In the genomic region with DNA sequence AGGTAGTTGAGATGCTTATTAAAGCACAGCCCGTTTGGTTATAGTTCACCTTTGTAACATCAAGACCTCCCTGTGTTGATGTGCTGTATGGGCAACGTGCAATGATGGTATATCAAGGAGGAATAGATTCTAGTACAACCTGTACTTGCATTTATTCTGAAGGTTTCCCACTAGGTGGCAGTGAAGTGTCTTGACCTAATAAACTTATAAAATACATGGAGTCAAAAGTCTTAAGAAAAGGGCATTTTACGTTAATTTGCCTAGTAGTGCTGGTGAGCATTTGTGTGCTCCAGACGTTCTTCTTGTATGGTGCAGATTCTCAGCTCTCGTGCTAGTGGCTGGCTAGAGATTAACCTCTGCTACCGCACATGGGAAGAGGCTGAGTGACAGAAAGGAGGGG, we compare ENCODE assay signal across 10 mouse cellular contexts.
A peak's percentile ranks its signal among the peaks of the same experiment; 100 is the strongest.
DNase-seq lines count a peak whose midpoint lies in the region; ATAC-seq and TF ChIP-seq lines count a peak whose summit lies in the region.
"Had no signal": no experiment of that assay in that cellular context is flagged by ENCODE, and none has a peak within 500 bp of the region (broad histone marks: within the 10 kb centered on the region; RNA-seq: fewer than 3 reads in every experiment).

No protein-coding gene starts in this region.

- no peak for ATAC-seq in forebrain, embryonic 14.5 days
- ATAC-seq in forebrain, embryonic 16.5 days = no peak
- ATAC-seq in kidney, embryonic 15.5 days (replicated peaks; ENCODE audit: low FRiP score) = no peak

- H3K79me2 ChIP-seq in liver, adult 2 months (ENCODE audit: control insufficient read depth, insufficient read depth, low read length) = no peaks in the 10 kb centered on the region

- intact Hi-C loops in left cerebral cortex, postnatal 4 days (cut with DNase I) = no loop called here

- no peak overlapping the region for H3K4me3 ChIP-seq in forebrain, embryonic 14.5 days (ENCODE audit: low read depth, low read length)
- H3K4me3 ChIP-seq in forebrain, embryonic 16.5 days (replicated peaks; ENCODE audit: low read length) = no peak overlapping the region
- H3K4me3 ChIP-seq in liver, adult 2 months (ENCODE audit: insufficient read depth, low read depth, low read length) = no peak overlapping the region
- no peak overlapping the region for H3K4me3 ChIP-seq in kidney, embryonic 15.5 days (replicated peaks)
- H3K4me3 ChIP-seq: hindbrain, embryonic 12.5 days had no signal

- no peak overlapping the region for H3K9ac ChIP-seq in forebrain, embryonic 14.5 days (ENCODE audit: low read length)
- H3K9ac ChIP-seq in forebrain, embryonic 16.5 days (replicated peaks; ENCODE audit: low read depth, low read length) = no peak overlapping the region
- H3K9ac ChIP-seq in liver, adult 2 months (ENCODE audit: low read depth, low read length) = no peak overlapping the region
- no peak overlapping the region for H3K9ac ChIP-seq in kidney, embryonic 15.5 days
- H3K9ac ChIP-seq: hindbrain, embryonic 12.5 days; liver, embryonic 14.5 days had no signal

- no peak overlapping the region for H3K4me2 ChIP-seq in forebrain, embryonic 14.5 days (ENCODE audit: low read length)
- H3K4me2 ChIP-seq in forebrain, embryonic 16.5 days (ENCODE audit: low read length) = no peak overlapping the region
- no peak overlapping the region for H3K4me2 ChIP-seq in kidney, embryonic 15.5 days
- H3K4me2 ChIP-seq: hindbrain, embryonic 12.5 days had no signal

- H3K9me3 ChIP-seq in forebrain, embryonic 14.5 days (replicated peaks; ENCODE audit: control insufficient read depth, low read length) = no peaks in the 10 kb centered on the region
- H3K9me3 ChIP-seq in forebrain, embryonic 16.5 days (ENCODE audit: control insufficient read depth, low read length) = no peaks in the 10 kb centered on the region
- no peaks in the 10 kb centered on the region for H3K9me3 ChIP-seq in kidney, embryonic 15.5 days (replicated peaks)
- H3K9me3 ChIP-seq: hindbrain, embryonic 12.5 days had no signal

- H3K4me1 ChIP-seq in forebrain, embryonic 14.5 days (ENCODE audit: control insufficient read depth, insufficient read depth, low read length) = no peaks in the 10 kb centered on the region
- H3K4me1 ChIP-seq in forebrain, embryonic 16.5 days (replicated peaks; ENCODE audit: control insufficient read depth, insufficient read depth, low read length) = peaks cover 2% of the 10 kb centered on the region; the same call in 1 of the 2 replicates
- H3K4me1 ChIP-seq in liver, adult 2 months (ENCODE audit: control insufficient read depth, insufficient read depth, low read length) = peaks cover 3% of the 10 kb centered on the region; the same call in 1 of the 2 replicates
- H3K4me1 ChIP-seq in kidney, embryonic 15.5 days = 0 out of 2 replicates have a peak, but pooled peaks cover 7% of the 10 kb centered on the region
- H3K4me1 ChIP-seq: hindbrain, embryonic 12.5 days had no signal

- no peak overlapping the region for H3K27ac ChIP-seq in forebrain, embryonic 14.5 days (ENCODE audit: low read depth, low read length)
- no peak overlapping the region for H3K27ac ChIP-seq in forebrain, embryonic 16.5 days (ENCODE audit: low read length)
- no peak overlapping the region for H3K27ac ChIP-seq in liver, adult 2 months (replicated peaks; ENCODE audit: insufficient read depth, low read depth, low read length)
- H3K27ac ChIP-seq in kidney, embryonic 15.5 days = no peak overlapping the region
- H3K27ac ChIP-seq: hindbrain, embryonic 12.5 days; liver, embryonic 14.5 days had no signal

- H3K36me3 ChIP-seq in forebrain, embryonic 14.5 days (ENCODE audit: control insufficient read depth, insufficient read depth, low read length) = no peaks in the 10 kb centered on the region
- no peaks in the 10 kb centered on the region for H3K36me3 ChIP-seq in forebrain, embryonic 16.5 days (ENCODE audit: control insufficient read depth, insufficient read depth)
- H3K36me3 ChIP-seq in liver, adult 2 months (ENCODE audit: control insufficient read depth, insufficient read depth, low read length) = no peaks in the 10 kb centered on the region
- H3K36me3 ChIP-seq in kidney, embryonic 15.5 days = no peaks in the 10 kb centered on the region
- H3K36me3 ChIP-seq: hindbrain, embryonic 12.5 days had no signal

- H3K27me3 ChIP-seq in forebrain, embryonic 14.5 days (replicated peaks; ENCODE audit: control insufficient read depth, insufficient read depth, low read length) = no peaks in the 10 kb centered on the region
- H3K27me3 ChIP-seq in forebrain, embryonic 16.5 days (replicated peaks; ENCODE audit: control insufficient read depth, insufficient read depth, low read length) = no peaks in the 10 kb centered on the region
- no peaks in the 10 kb centered on the region for H3K27me3 ChIP-seq in liver, adult 2 months (ENCODE audit: control insufficient read depth, insufficient read depth, low read length)
- H3K27me3 ChIP-seq in kidney, embryonic 15.5 days = 0 out of 2 replicates have a peak, but pooled peaks cover 13% of the 10 kb centered on the region
- H3K27me3 ChIP-seq: hindbrain, embryonic 12.5 days had no signal

- peak; percentile 6; the same call in 1 of the 2 replicates for TF ChIP-seq CTCF in liver, adult 2 months (IDR thresholded peaks at IDR 0.05; ENCODE audit: low read depth, low read length)

- no peak for TF ChIP-seq POLR2A in liver, adult 2 months (IDR thresholded peaks at IDR 0.05; ENCODE audit: extremely low read depth, insufficient read depth, low read length)

- WGBS in forebrain, embryonic 14.5 days = 84% methylated on average over 6 of the region's 6 CpGs
- 77% methylated on average over 6 of the region's 6 CpGs for WGBS in forebrain, embryonic 16.5 days
- WGBS in liver, adult 2 months = 69% methylated on average over 6 of the region's 6 CpGs
- WGBS in kidney, embryonic 15.5 days = 69% methylated on average over 6 of the region's 6 CpGs

- DNase-seq in forebrain, embryonic 14.5 days (ENCODE audit: low spot score) = peak; percentile 41
- peak; percentile 51 for DNase-seq in liver, adult 2 months (ENCODE audit: extremely low read depth, low read depth, low spot score)
- DNase-seq in liver (no peak), A20 (ENCODE audit: low read depth, low spot score) (peak; percentile 11)
- DNase-seq in embryo, embryonic 10.5 days (ENCODE audit: low spot score) = peak; percentile 39
- no peak for DNase-seq in left cerebral cortex, postnatal 4 days

Comparison
In these comparisons a context has a peak if more than half of its experiments do, and no peak if none do; other contexts are left out.
1. DNase-seq: peak in forebrain, embryonic 14.5 days (single experiment), liver, adult 2 months (single experiment), A20 (single experiment) and embryo, embryonic 10.5 days (single experiment); none in liver (single experiment) and left cerebral cortex, postnatal 4 days (single experiment).